Mouse (Mus musculus) cerebellum, adult 2 months (tissue): ENCODE results near the gene Cldn14. TPM values are rescaled to one million over a fixed set of nuclear protein-coding genes. Genes with fewer than 3 reads are reported as not detected.

ENCODE experiments used
- DNase-seq, 2 experiments: peaks; one replicate each; pipeline ENCODE4 v3.0.0; 2021
- H3K27ac ChIP-seq: fragments of 200-500 bp; 2 replicates; pipeline ENCODE4 v1.5.1; 2012; ENCODE audit warnings: low read length, control low read depth, inconsistent platforms; ENCODE audit not compliant: insufficient read depth
- H3K27me3 ChIP-seq: fragments of 200-500 bp; 2 replicates; pipeline ENCODE4 v1.6.1; 2012; ENCODE audit warnings: inconsistent platforms, mild to moderate bottlenecking, low read length, moderate library complexity; ENCODE audit not compliant: control insufficient read depth, insufficient read depth
- H3K4me1 ChIP-seq: fragments of 200-500 bp; 2 replicates; pipeline ENCODE4 v1.6.1; 2011; ENCODE audit warnings: low read length; ENCODE audit not compliant: control insufficient read depth, insufficient read depth
- H3K4me3 ChIP-seq: fragments of 200-500 bp; replicated peaks from 2 replicates; pipeline ENCODE3; 2011; ENCODE audit warnings: mild to moderate bottlenecking, low read depth, low read length, control low read depth; ENCODE audit not compliant: insufficient read depth
- CTCF ChIP-seq: fragments of 200-500 bp; IDR thresholded peaks from 2 replicates; pipeline ENCODE4 v1.5.1; 2011; ENCODE audit warnings: low read depth, mild to moderate bottlenecking, control low read depth, low read length, moderate library complexity, borderline replicate concordance; ENCODE audit not compliant: insufficient read depth
- POLR2A ChIP-seq: fragments of 200-500 bp; IDR thresholded peaks from 2 replicates; pipeline ENCODE4 v1.6.1; 2011; ENCODE audit warnings: low read length, control low read depth, borderline replicate concordance; ENCODE audit not compliant: insufficient read depth
- WGBS: fragments of 180-500 bp; shearing (Covaris S2); methylation state at CpG from one replicate; pipeline ENCODE4 v1.1.7; 2018; 5-methylcytosine and 5-hydroxymethylcytosine counted together
- polyA plus RNA-seq: library from polyadenylated mRNA; depleted of rRNA; stranded (reverse); fragments of >200 nt; gene quantifications from 2 replicates; pipeline ENCODE4 v1.2.3, GENCODE M21; 2012

Gene Cldn14
- polyA plus RNA-seq, 1 experiment: 6.6 TPM

DNA sequence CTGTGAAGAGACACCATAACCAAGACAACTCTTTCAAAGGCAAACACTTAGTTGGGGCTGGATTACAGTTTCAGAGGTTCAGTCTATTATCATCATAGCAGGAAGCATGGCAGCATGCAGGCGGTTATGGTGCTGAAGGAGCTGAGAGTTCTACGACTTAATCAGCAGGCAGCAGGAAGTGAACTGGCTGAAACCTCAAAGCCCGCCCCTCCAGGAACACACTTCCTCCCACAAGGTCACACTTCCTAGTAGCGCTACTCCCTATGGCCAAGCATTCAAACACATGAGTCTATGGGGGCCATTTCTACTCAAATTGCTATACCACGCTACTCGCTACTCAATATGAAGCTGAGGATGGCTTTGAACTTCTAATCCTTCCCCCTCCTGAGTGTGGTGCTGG, 31.1 kb downstream of the Cldn14 start:
- H3K27ac ChIP-seq: no peak overlapping the region
- no peaks in the 10 kb centered on the region for H3K4me1 ChIP-seq
- DNase-seq: no peak
- TF ChIP-seq POLR2A: no peak
- TF ChIP-seq CTCF: no peak
- H3K27me3 ChIP-seq: no peaks in the 10 kb centered on the region
- H3K4me3 ChIP-seq: no peak overlapping the region
- WGBS: 91% methylated on average over 6 of the region's 6 CpGs

DNA sequence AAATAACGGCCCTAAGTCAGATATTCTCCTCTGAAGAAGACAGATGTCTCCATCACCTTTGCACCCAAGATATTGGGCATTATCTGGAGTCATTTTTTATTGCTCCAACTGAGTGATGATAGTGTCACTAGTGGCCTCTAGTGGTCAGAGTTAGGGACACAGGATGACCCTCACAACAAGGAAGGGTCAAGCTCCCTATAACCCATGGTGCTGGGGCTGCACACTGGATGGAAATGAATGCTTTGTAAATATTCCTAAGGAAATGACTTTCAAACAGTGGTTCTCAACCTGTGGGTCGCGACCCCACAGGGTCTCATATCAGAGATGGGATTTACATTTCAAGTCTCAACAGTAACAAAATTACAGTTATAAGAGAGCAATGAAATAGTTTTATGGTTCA, 31.7 kb downstream of the Cldn14 start:
- no peaks in the 10 kb centered on the region for H3K27me3 ChIP-seq
- DNase-seq: no peak
- H3K4me1 ChIP-seq: no peaks in the 10 kb centered on the region
- WGBS: 37% methylated on average over 3 of the region's 3 CpGs
- H3K4me3 ChIP-seq: no peak overlapping the region
- TF ChIP-seq CTCF: peak; percentile 42; the same call in 1 of the 2 replicates
- no peak for TF ChIP-seq POLR2A
- H3K27ac ChIP-seq: no peak overlapping the region

GRCm38 (mm10) chr16:93975430-93975829, 33.2 kb downstream of the Cldn14 start:
- Histone ChIP-seq H3K4me1 (no peaks in the 10 kb centered on the region), H3K4me3 (no peak overlapping the region), H3K27ac (no peak overlapping the region), H3K27me3 (no peaks in the 10 kb centered on the region)
- 77% methylated on average over 12 of the region's 12 CpGs for WGBS
- no peak for DNase-seq
- TF ChIP-seq CTCF (no peak), POLR2A (no peak)

GRCm38 (mm10) chr16:93974278-93974677, 34.4 kb downstream of the Cldn14 start:
- no peaks in the 10 kb centered on the region for H3K27me3 ChIP-seq
- no peak overlapping the region for H3K4me3 ChIP-seq
- H3K27ac ChIP-seq: no peak overlapping the region
- TF ChIP-seq POLR2A: no peak
- no peak for TF ChIP-seq CTCF
- DNase-seq: no peak
- H3K4me1 ChIP-seq: no peaks in the 10 kb centered on the region
- 74% methylated on average over 8 of the region's 8 CpGs for WGBS

DNA sequence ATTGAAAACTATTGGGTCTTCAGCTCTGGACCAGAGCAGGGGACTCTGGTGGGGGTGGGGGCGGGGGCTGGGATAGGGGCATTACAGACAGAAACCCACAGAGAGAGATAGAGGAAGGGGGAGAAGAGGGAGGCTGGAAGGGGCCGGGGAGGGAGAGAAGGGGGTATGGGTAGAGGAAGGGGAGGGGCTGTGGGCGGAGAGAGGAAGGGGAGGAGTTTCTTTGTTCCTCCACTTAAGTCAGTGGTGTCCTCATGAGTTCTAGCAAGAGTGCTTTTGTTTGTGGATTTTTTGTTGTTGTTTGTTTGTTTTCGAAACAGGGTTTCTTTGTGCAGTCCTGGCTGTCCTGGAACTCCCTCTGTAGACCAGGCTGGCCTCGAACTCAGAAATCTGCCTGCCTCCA, 35.1 kb downstream of the Cldn14 start:
- no peak overlapping the region for H3K4me3 ChIP-seq
- no peak for TF ChIP-seq CTCF
- no peak for TF ChIP-seq POLR2A
- DNase-seq: no peak
- H3K4me1 ChIP-seq: no peaks in the 10 kb centered on the region
- H3K27me3 ChIP-seq: no peaks in the 10 kb centered on the region
- 65% methylated on average over 5 of the region's 5 CpGs for WGBS
- H3K27ac ChIP-seq: no peak overlapping the region

DNA sequence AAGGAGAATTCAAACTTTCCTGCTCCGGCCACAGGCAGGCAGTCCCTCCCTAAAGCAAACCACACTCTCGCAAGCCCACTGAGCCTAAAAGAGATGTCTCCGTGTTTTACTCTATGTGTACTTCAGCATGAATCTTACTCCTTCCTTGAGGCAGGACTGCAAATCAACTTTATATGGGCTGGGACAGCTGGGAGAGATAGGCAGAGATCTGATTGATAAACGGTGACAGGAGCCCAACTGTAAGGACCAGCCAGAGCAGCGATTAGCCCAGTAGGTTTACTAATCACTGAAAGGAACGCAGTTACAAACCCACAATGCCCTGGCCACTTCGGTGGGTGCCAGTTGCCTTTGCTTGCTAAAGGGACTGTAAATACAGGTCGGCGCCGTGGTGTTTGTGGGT, 35.5 kb downstream of the Cldn14 start:
- no peak for DNase-seq
- Histone ChIP-seq H3K4me3 (no peak overlapping the region), H3K4me1 (no peaks in the 10 kb centered on the region), H3K27me3 (no peaks in the 10 kb centered on the region), H3K27ac (no peak overlapping the region)
- TF ChIP-seq POLR2A: no peak
- no peak for TF ChIP-seq CTCF
- 43% methylated on average over 10 of the region's 10 CpGs for WGBS

- WGBS: 33% methylated on average over 11 of the region's 11 CpGs
- no peak for DNase-seq
Observed at GRCm38 (mm10) chr16:93971046-93971445, 37.6 kb downstream of the Cldn14 start.

GRCm38 (mm10) chr16:93967893-93968292, 40.7 kb downstream of the Cldn14 start:
- Histone ChIP-seq H3K4me1 (no peaks in the 10 kb centered on the region), H3K4me3 (no peak overlapping the region), H3K27me3 (no peaks in the 10 kb centered on the region), H3K27ac (no peak overlapping the region)
- no peak for TF ChIP-seq CTCF
- no peak for TF ChIP-seq POLR2A
- DNase-seq: no peak
- 94% methylated on average over 8 of the region's 8 CpGs for WGBS

More at GRCm38 (mm10) chr16:93971046-93971445, 37.6 kb downstream of the Cldn14 start:
- no peaks in the 10 kb centered on the region for H3K27me3 ChIP-seq
- H3K27ac ChIP-seq: no peak overlapping the region
- H3K4me3 ChIP-seq: no peak overlapping the region
- no peaks in the 10 kb centered on the region for H3K4me1 ChIP-seq
- TF ChIP-seq CTCF (no peak), POLR2A (no peak)

GRCm38 (mm10) chr16:93962283-93962682, 46.4 kb downstream of the Cldn14 start:
- no peaks in the 10 kb centered on the region; the same call in 1 of the 2 replicates for H3K4me1 ChIP-seq
- no peak overlapping the region for H3K4me3 ChIP-seq
- TF ChIP-seq POLR2A (no peak), CTCF (no peak)
- no peaks in the 10 kb centered on the region for H3K27me3 ChIP-seq
- H3K27ac ChIP-seq: no peak overlapping the region
- whole genome bisulfite sequencing: 87% methylated on average over 5 of the region's 5 CpGs
- DNase-seq: no peak
